Mouse (Mus musculus): ENCODE results near the gene Lrrc25. TPM values are rescaled to one million over a fixed set of nuclear protein-coding genes. Genes with fewer than 3 reads are reported as not detected.

Lrrc25 gene
- polyA plus RNA-seq, 1 experiment from 2014 or later: 1.6 TPM

- H3K4me2 ChIP-seq (ENCODE audit: low read length): peak overlapping the region; percentile 96
- WGBS: 49% methylated on average over 2 of the region's 2 CpGs
- no peak overlapping the region for H3K27ac ChIP-seq (ENCODE audit: low read depth, low read length)
- H3K36me3 ChIP-seq (ENCODE audit: control insufficient read depth, insufficient read depth, low read length): no peaks in the 10 kb centered on the region
- no peak overlapping the region for H3K4me3 ChIP-seq (ENCODE audit: low read length)
- no peaks in the 10 kb centered on the region for H3K9me3 ChIP-seq (ENCODE audit: control insufficient read depth, low read length)
- no peaks in the 10 kb centered on the region for H3K27me3 ChIP-seq (replicated peaks; ENCODE audit: control insufficient read depth, insufficient read depth, low read length)
- H3K4me1 ChIP-seq (ENCODE audit: control insufficient read depth, insufficient read depth, low read depth, low read length): peaks cover 9% of the 10 kb centered on the region
- ATAC-seq: no peak
- H3K9ac ChIP-seq (ENCODE audit: low read depth, low read length): no peak overlapping the region
Measured at GRCm38 (mm10) chr8:70657739-70658138, 41.8 kb downstream of the Lrrc25 start.

DNA sequence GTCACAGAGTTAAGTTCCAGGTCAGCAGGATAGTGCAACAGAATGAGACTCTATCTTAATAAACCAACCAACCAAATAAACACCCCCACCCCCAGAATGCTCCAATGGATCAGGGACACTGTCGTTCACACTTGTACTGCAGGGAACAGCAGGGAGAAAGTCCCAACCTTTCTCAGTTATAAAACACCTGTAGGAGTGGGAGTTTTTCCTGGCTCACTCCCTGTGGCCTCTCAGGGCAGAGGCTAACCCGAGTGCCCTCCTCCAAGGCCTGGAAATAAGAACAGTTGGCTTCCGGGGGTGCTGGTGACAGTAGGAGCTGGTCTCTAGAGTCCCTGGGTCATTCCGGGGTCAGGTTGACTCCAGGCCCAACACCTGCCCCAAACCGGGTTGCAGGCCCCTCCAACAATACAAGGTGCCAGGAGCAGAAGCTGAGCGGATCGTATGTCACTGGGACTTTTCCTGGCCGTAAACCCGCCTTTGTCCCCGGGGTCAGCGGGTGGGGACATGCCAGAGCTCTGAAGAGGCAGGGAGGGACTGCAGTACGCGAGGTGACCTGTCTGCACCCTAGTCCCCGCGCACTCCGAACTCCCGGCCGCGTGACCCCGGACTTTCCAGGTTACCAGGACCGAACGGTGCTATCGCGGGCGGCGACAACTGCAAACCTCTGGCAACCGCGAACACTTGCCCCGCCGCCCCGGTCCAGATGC is 43.1 kb downstream of the Lrrc25 start:
- H3K4me1 ChIP-seq (ENCODE audit: control insufficient read depth, insufficient read depth, low read depth, low read length): peaks cover 9% of the 10 kb centered on the region
- peak overlapping the region; percentile 75 for H3K4me3 ChIP-seq (ENCODE audit: low read length)
- H3K27ac ChIP-seq (ENCODE audit: low read depth, low read length): peak overlapping the region; percentile 62
- no peaks in the 10 kb centered on the region for H3K27me3 ChIP-seq (replicated peaks; ENCODE audit: control insufficient read depth, insufficient read depth, low read length)
- H3K9me3 ChIP-seq (ENCODE audit: control insufficient read depth, low read length): no peaks in the 10 kb centered on the region
- peak overlapping the region; percentile 96 for H3K4me2 ChIP-seq (ENCODE audit: low read length)
- peak overlapping the region; percentile 79 for H3K9ac ChIP-seq (ENCODE audit: low read depth, low read length)
- H3K36me3 ChIP-seq (ENCODE audit: control insufficient read depth, insufficient read depth, low read length): no peaks in the 10 kb centered on the region
- 1% methylated on average over 31 of the region's 31 CpGs for WGBS
- no peak for ATAC-seq

DNA sequence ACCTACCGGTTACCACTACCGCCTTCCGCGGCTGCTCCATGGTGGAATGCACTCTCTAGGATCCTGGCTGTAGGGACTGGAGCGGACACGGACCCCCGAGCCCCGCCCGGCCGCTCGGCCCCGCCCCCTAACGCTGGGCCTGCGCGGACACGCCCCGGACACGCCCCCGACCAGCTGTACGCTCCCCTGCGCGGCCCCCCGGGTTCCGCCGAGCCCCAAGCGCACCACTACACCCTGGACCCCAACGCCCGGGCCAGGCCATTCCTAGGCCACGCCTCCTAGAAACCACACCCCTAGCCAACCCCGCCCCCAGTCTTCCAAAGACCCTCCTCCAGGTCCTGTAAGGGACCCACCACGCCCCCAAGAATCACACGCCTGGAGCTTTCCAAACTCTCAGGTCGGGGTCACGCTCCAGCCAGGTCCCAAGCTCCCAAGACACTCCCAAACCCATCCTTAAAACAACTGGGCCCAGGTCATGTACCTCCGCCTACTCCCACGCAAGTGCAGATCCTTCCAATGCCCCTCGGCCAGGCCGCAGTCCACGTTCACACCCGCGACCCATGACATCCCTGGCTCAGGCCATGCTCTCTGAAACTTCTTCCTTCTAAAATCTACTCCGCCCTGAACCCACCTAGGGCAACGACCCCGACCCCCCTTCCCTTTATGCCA is 43.8 kb downstream of the Lrrc25 start:
- WGBS: under 1% methylated on average over 43 of the region's 44 CpGs
- H3K36me3 ChIP-seq (ENCODE audit: control insufficient read depth, insufficient read depth, low read length): no peaks in the 10 kb centered on the region
- ATAC-seq: peak; percentile 87
- peak overlapping the region; percentile 62 for H3K27ac ChIP-seq (ENCODE audit: low read depth, low read length)
- H3K27me3 ChIP-seq (replicated peaks; ENCODE audit: control insufficient read depth, insufficient read depth, low read length): no peaks in the 10 kb centered on the region
- peak overlapping the region; percentile 75 for H3K4me3 ChIP-seq (ENCODE audit: low read length)
- H3K9me3 ChIP-seq (ENCODE audit: control insufficient read depth, low read length): no peaks in the 10 kb centered on the region
- peak overlapping the region; percentile 79 for H3K9ac ChIP-seq (ENCODE audit: low read depth, low read length)
- peak overlapping the region; percentile 96 for H3K4me2 ChIP-seq (ENCODE audit: low read length)
- peaks cover 9% of the 10 kb centered on the region for H3K4me1 ChIP-seq (ENCODE audit: control insufficient read depth, insufficient read depth, low read depth, low read length)

- Histone ChIP-seq H3K4me3 (ENCODE audit: low read length) (peak within 1 kb of the TSS; percentile 75), H3K27ac (ENCODE audit: low read depth, low read length) (peak within 1 kb of the TSS; percentile 62), H3K4me1 (ENCODE audit: control insufficient read depth, insufficient read depth, low read depth, low read length) (peaks cover 9% of the 10 kb centered on the region), H3K27me3 (replicated peaks; ENCODE audit: control insufficient read depth, insufficient read depth, low read length) (no peaks in the 10 kb centered on the region), H3K36me3 (ENCODE audit: control insufficient read depth, insufficient read depth, low read length) (no peaks in the 10 kb centered on the region), H3K9me3 (ENCODE audit: control insufficient read depth, low read length) (no peaks in the 10 kb centered on the region), H3K9ac (ENCODE audit: low read depth, low read length) (peak within 1 kb of the TSS; percentile 79), H3K4me2 (ENCODE audit: low read length) (peak within 1 kb of the TSS; percentile 96)
- WGBS: 3% methylated on average over 14 of the region's 14 CpGs
- ATAC-seq: peak; percentile 46
Measured at GRCm38 (mm10) chr8:70660273-70660725, 44.3 kb downstream of the Lrrc25 start, which contains the start of gene Pgpep1. Gene Pgpep1, minus strand, starts transcription at chr8:70660388.

- no peak for ATAC-seq
- Histone ChIP-seq H3K27me3 (replicated peaks; ENCODE audit: control insufficient read depth, insufficient read depth, low read length) (no peaks in the 10 kb centered on the region), H3K9ac (ENCODE audit: low read depth, low read length) (no peak overlapping the region), H3K9me3 (ENCODE audit: control insufficient read depth, low read length) (no peaks in the 10 kb centered on the region), H3K27ac (ENCODE audit: low read depth, low read length) (peak overlapping the region; percentile 55), H3K36me3 (ENCODE audit: control insufficient read depth, insufficient read depth, low read length) (no peaks in the 10 kb centered on the region), H3K4me1 (ENCODE audit: control insufficient read depth, insufficient read depth, low read depth, low read length) (peaks cover 9% of the 10 kb centered on the region), H3K4me3 (ENCODE audit: low read length) (no peak overlapping the region), H3K4me2 (ENCODE audit: low read length) (no peak overlapping the region)
- WGBS: 29% methylated on average over 4 of the region's 4 CpGs
Measured at GRCm38 (mm10) chr8:70663691-70664090, 47.7 kb downstream of the Lrrc25 start.

GRCm38 (mm10) chr8:70664631-70665030 is 48.7 kb downstream of the Lrrc25 start:
- no peak overlapping the region for H3K4me3 ChIP-seq (ENCODE audit: low read length)
- 74% methylated on average over 3 of the region's 3 CpGs for WGBS
- peaks cover 5% of the 10 kb centered on the region for H3K4me1 ChIP-seq (ENCODE audit: control insufficient read depth, insufficient read depth, low read depth, low read length)
- ATAC-seq: no peak
- H3K27me3 ChIP-seq (replicated peaks; ENCODE audit: control insufficient read depth, insufficient read depth, low read length): no peaks in the 10 kb centered on the region
- no peaks in the 10 kb centered on the region for H3K9me3 ChIP-seq (ENCODE audit: control insufficient read depth, low read length)
- H3K4me2 ChIP-seq (ENCODE audit: low read length): no peak overlapping the region
- no peak overlapping the region for H3K27ac ChIP-seq (ENCODE audit: low read depth, low read length)
- no peaks in the 10 kb centered on the region for H3K36me3 ChIP-seq (ENCODE audit: control insufficient read depth, insufficient read depth, low read length)
- H3K9ac ChIP-seq (ENCODE audit: low read depth, low read length): no peak overlapping the region

DNA sequence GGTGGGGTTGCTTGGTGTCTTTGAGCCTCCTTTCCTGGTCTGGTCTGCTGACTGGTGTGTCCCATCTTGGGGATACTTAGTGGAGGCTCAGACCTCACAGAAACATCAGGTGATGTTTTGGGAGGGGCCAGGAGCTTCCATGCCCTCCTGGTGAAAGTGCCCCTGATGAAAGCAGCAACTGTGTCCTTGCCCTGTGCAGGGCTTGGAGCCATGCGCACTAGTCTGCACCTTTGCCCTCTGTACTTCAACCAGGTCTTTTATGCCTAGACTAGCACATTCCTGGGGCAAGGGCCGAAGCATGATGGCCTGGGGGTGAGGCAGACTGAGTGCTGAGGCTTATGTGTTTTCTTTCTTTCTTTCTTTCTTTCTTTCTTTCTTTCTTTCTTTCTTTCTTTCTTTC is 49.6 kb downstream of the Lrrc25 start:
- Histone ChIP-seq H3K27me3 (replicated peaks; ENCODE audit: control insufficient read depth, insufficient read depth, low read length) (no peaks in the 10 kb centered on the region), H3K4me3 (ENCODE audit: low read length) (no peak overlapping the region), H3K36me3 (ENCODE audit: control insufficient read depth, insufficient read depth, low read length) (no peaks in the 10 kb centered on the region), H3K9me3 (ENCODE audit: control insufficient read depth, low read length) (no peaks in the 10 kb centered on the region), H3K27ac (ENCODE audit: low read depth, low read length) (no peak overlapping the region), H3K4me2 (ENCODE audit: low read length) (no peak overlapping the region), H3K9ac (ENCODE audit: low read depth, low read length) (no peak overlapping the region), H3K4me1 (ENCODE audit: control insufficient read depth, insufficient read depth, low read depth, low read length) (no peaks in the 10 kb centered on the region)
- 78% methylated on average over 2 of the region's 2 CpGs for WGBS
- no peak for ATAC-seq

- H3K9me3 ChIP-seq (ENCODE audit: control insufficient read depth, low read length): no peaks in the 10 kb centered on the region
- H3K4me1 ChIP-seq (ENCODE audit: control insufficient read depth, insufficient read depth, low read depth, low read length): no peaks in the 10 kb centered on the region
- no peak overlapping the region for H3K4me3 ChIP-seq (ENCODE audit: low read length)
- H3K36me3 ChIP-seq (ENCODE audit: control insufficient read depth, insufficient read depth, low read length): no peaks in the 10 kb centered on the region
- H3K27me3 ChIP-seq (replicated peaks; ENCODE audit: control insufficient read depth, insufficient read depth, low read length): no peaks in the 10 kb centered on the region
- no peak overlapping the region for H3K9ac ChIP-seq (ENCODE audit: low read depth, low read length)
- H3K4me2 ChIP-seq (ENCODE audit: low read length): no peak overlapping the region
- peak; percentile 59 for ATAC-seq
- no peak overlapping the region for H3K27ac ChIP-seq (ENCODE audit: low read depth, low read length)
- WGBS: 65% methylated on average over 5 of the region's 5 CpGs
Measured at GRCm38 (mm10) chr8:70667071-70667470, 51.1 kb downstream of the Lrrc25 start.

All from hindbrain, embryonic 16.5 days (tissue).